Mouse (Mus musculus) kidney, postnatal 36 days (tissue): ENCODE measurements around the gene Zfp791.
"Not testable (repeated sequence)": the region's sequence is repeated elsewhere in the genome, so short reads cannot be mapped to it uniquely, and the experiment has no call there.

ENCODE experiments used
- DNase-seq, 2 experiments: peaks; one replicate each; pipeline ENCODE4 v3.0.0; 2021 to 2022; ENCODE audit warnings: mixed read lengths in 2 of 2

Gene Zfp791

GRCm38 (mm10) chr8:85082169-85082568 lies 40.7 kb downstream of the Zfp791 start:
- not testable (repeated sequence) for DNase-seq

- DNase-seq = peak; percentile 44 to 54
Measured at GRCm38 (mm10) chr8:85081216-85081555, 41.7 kb downstream of the Zfp791 start, which contains the start of gene Wdr83. Gene Wdr83, minus strand, starts transcription at chr8:85081306.

- DNase-seq = peak; percentile 53 to 69
Measured at GRCm38 (mm10) chr8:85080532-85081215, 42.2 kb downstream of the Zfp791 start, which contains the start of gene Wdr83os. Gene Wdr83os, plus strand, starts transcription at chr8:85080740.

GRCm38 (mm10) chr8:85080214-85080531 lies 42.7 kb downstream of the Zfp791 start:
- peak in 1 of 2 experiments; percentile 24 for DNase-seq

- DNase-seq = peak; percentile 83 to 84
Measured at GRCm38 (mm10) chr8:85076993-85077392, 45.9 kb downstream of the Zfp791 start.

GRCm38 (mm10) chr8:85076001-85076400 lies 46.9 kb downstream of the Zfp791 start:
- peak; percentile 51 to 83 for DNase-seq

GRCm38 (mm10) chr8:85074617-85075016 lies 48.3 kb downstream of the Zfp791 start:
- DNase-seq = no peak

- no peak for DNase-seq
Measured at GRCm38 (mm10) chr8:85074167-85074566, 48.7 kb downstream of the Zfp791 start.

- DNase-seq = no peak
Measured at GRCm38 (mm10) chr8:85073041-85073612, 49.8 kb downstream of the Zfp791 start.

- DNase-seq = no peak
Measured at GRCm38 (mm10) chr8:85072364-85072929, 50.4 kb downstream of the Zfp791 start.

- DNase-seq = peak; percentile 95
Measured at GRCm38 (mm10) chr8:85071514-85072281, 51.2 kb downstream of the Zfp791 start, which contains the start of gene Dhps. Gene Dhps, plus strand, starts transcription at chr8:85071757.

GRCm38 (mm10) chr8:85071041-85071440 lies 51.9 kb downstream of the Zfp791 start:
- DNase-seq = peak; percentile 49 to 72

- DNase-seq = no peak
Measured at GRCm38 (mm10) chr8:85067982-85068381, 54.9 kb downstream of the Zfp791 start, which contains the start of gene Gm5741. Gene Gm5741, minus strand, starts transcription at chr8:85067982.

GRCm38 (mm10) chr8:85067155-85067554 lies 55.7 kb downstream of the Zfp791 start:
- no peak for DNase-seq

GRCm38 (mm10) chr8:85065213-85065612 lies 57.7 kb downstream of the Zfp791 start:
- peak; percentile 89 to 93 for DNase-seq

GRCm38 (mm10) chr8:85062603-85063002 lies 60.3 kb downstream of the Zfp791 start:
- no peak for DNase-seq

GRCm38 (mm10) chr8:85059879-85060616 lies 62.8 kb downstream of the Zfp791 start, which contains the start of gene Fbxw9:
Gene Fbxw9, plus strand, starts transcription at chr8:85060055.
- peak; percentile 95 for DNase-seq
